Comparison of ENCODE assay signal across 8 mouse cellular contexts in genomic region chr10:93311576-93311975, GRCm38 (mm10). TPM values are rescaled to one million over a fixed set of nuclear protein-coding genes. Genes with fewer than 3 reads are reported as not detected.
A peak's percentile ranks its signal among the peaks of the same experiment; 100 is the strongest.
DNase-seq lines count a peak whose midpoint lies in the region; ATAC-seq and TF ChIP-seq lines count a peak whose summit lies in the region.

No protein-coding gene starts in this region.

- H3K4me3 ChIP-seq in heart, embryonic 10.5 days = peak overlapping the region; percentile 81
- H3K4me3 ChIP-seq in E14TG2a.4 (replicated peaks; ENCODE audit: low read length) = peak overlapping the region; percentile 79
- peak overlapping the region; percentile 59 for H3K4me3 ChIP-seq in hindbrain, embryonic 13.5 days
- H3K4me3 ChIP-seq in midbrain, embryonic 13.5 days (replicated peaks) = peak overlapping the region; percentile 58

- no peaks in the 10 kb centered on the region for H3K9me3 ChIP-seq in heart, embryonic 10.5 days
- no peaks in the 10 kb centered on the region for H3K9me3 ChIP-seq in E14TG2a.4 (ENCODE audit: low read length)
- peaks cover 5% of the 10 kb centered on the region; the same call in 1 of the 2 replicates for H3K9me3 ChIP-seq in hindbrain, embryonic 13.5 days
- H3K9me3 ChIP-seq in midbrain, embryonic 13.5 days = no peaks in the 10 kb centered on the region

- WGBS in heart, embryonic 10.5 days = 7% methylated on average over 4 of the region's 4 CpGs
- WGBS in hindbrain, embryonic 13.5 days = 7% methylated on average over 4 of the region's 4 CpGs
- WGBS in midbrain, embryonic 13.5 days = 2% methylated on average over 4 of the region's 4 CpGs

- peaks cover 13% of the 10 kb centered on the region for H3K4me1 ChIP-seq in heart, embryonic 10.5 days
- H3K4me1 ChIP-seq in E14TG2a.4 (replicated peaks; ENCODE audit: low read depth, low read length) = peaks cover 27% of the 10 kb centered on the region
- peaks cover 23% of the 10 kb centered on the region for H3K4me1 ChIP-seq in hindbrain, embryonic 13.5 days (replicated peaks)
- peaks cover 16% of the 10 kb centered on the region for H3K4me1 ChIP-seq in midbrain, embryonic 13.5 days (replicated peaks)

- TF ChIP-seq CTCF in E14TG2a.4 (conservative IDR thresholded peaks at IDR 0.05; ENCODE audit: low read length) = no peak

- H3K9ac ChIP-seq in hindbrain, embryonic 13.5 days = no peak overlapping the region
- no peak overlapping the region for H3K9ac ChIP-seq in midbrain, embryonic 13.5 days (replicated peaks)

- H3K27ac ChIP-seq in heart, embryonic 10.5 days = peak overlapping the region; percentile 94; the same call in 1 of the 2 replicates
- no peak overlapping the region for H3K27ac ChIP-seq in hindbrain, embryonic 13.5 days
- H3K27ac ChIP-seq in midbrain, embryonic 13.5 days = no peak overlapping the region

- ATAC-seq in hindbrain, embryonic 13.5 days (ENCODE audit: low FRiP score) = 0 out of 2 replicates have a peak, but pooled peaks have one; percentile 34
- no peak for ATAC-seq in midbrain, embryonic 13.5 days
- ATAC-seq in megakaryocyte-erythroid progenitor cell, adult 5-6 weeks (replicated peaks; ENCODE audit: low FRiP score, low TSS enrichment, poor library complexity, severe bottlenecking) = no peak

- no peaks in the 10 kb centered on the region for H3K36me3 ChIP-seq in heart, embryonic 10.5 days
- no peaks in the 10 kb centered on the region for H3K36me3 ChIP-seq in E14TG2a.4 (ENCODE audit: insufficient read depth, low read length)
- H3K36me3 ChIP-seq in hindbrain, embryonic 13.5 days = no peaks in the 10 kb centered on the region
- H3K36me3 ChIP-seq in midbrain, embryonic 13.5 days = no peaks in the 10 kb centered on the region

- intact Hi-C loops in heart, postnatal 14 days (cut with DNase I) = loop anchor here (2.0 kb wide), 1 partner anchor 25 kb away; no protein-coding TSS in a partner anchor

- 0 out of 2 replicates have a peak, but pooled peaks cover 8% of the 10 kb centered on the region for H3K27me3 ChIP-seq in heart, embryonic 10.5 days (ENCODE audit: insufficient read depth, poor library complexity, severe bottlenecking)
- peaks cover 21% of the 10 kb centered on the region for H3K27me3 ChIP-seq in E14TG2a.4 (ENCODE audit: insufficient read depth, low read length)
- peaks cover 25% of the 10 kb centered on the region for H3K27me3 ChIP-seq in hindbrain, embryonic 13.5 days
- peaks cover 19% of the 10 kb centered on the region for H3K27me3 ChIP-seq in midbrain, embryonic 13.5 days

- H3K4me2 ChIP-seq in hindbrain, embryonic 13.5 days = peak overlapping the region; percentile 99
- peak overlapping the region; percentile 100 for H3K4me2 ChIP-seq in midbrain, embryonic 13.5 days (replicated peaks)

- DNase-seq in heart, embryonic 10.5 days (ENCODE audit: low spot score) = no peak
- DNase-seq in heart, postnatal 14 days = no peak
- DNase-seq in thymus, postnatal 0 days (ENCODE audit: low spot score) = no peak
- DNase-seq in layer of hippocampus, adult 18-20 months (ENCODE audit: low spot score in 2 of 2) = no peak

RNA-seq across cellular contexts. Expression of gene Elk3, which starts 0.6 kb away (rescaled TPM):
- polyA plus RNA-seq in heart, embryonic 10.5 days (2016; fragmentation: Nextera tagmentation; extraction: Ambion mirVana) = 23.6 and 25.9 TPM in 2 replicates
- total RNA-seq in heart, postnatal 14 days (2021) = 10 to 100 TPM; 64.1 to 67.2 TPM
- polyA plus RNA-seq in hindbrain, embryonic 13.5 days (2015; fragmentation: Nextera tagmentation; extraction: Ambion mirVana) = 10.4 and 13.0 TPM in 2 replicates
- polyA plus RNA-seq in midbrain, embryonic 13.5 days (2015; fragmentation: Nextera tagmentation; extraction: Ambion mirVana) = 7.7 and 8.5 TPM in 2 replicates
- polyA plus RNA-seq in thymus, postnatal 0 days (2015; fragmentation: Nextera tagmentation; extraction: Ambion mirVana) = 18.2 and 19.1 TPM in 2 replicates
- total RNA-seq in megakaryocyte-erythroid progenitor cell, adult 5-6 weeks (2014; fragmentation: Nextera tagmentation) = 8.7 and 8.9 TPM in 2 replicates
- total RNA-seq in megakaryocyte-erythroid progenitor cell, adult 5-6 weeks (2017) = 6.8 and 7.2 TPM in 2 replicates
- total RNA-seq in layer of hippocampus, adult 18-20 months (2021) = 1 to 10 TPM; 6.6 to 8.4 TPM
